Mouse (Mus musculus): ENCODE data around the gene Pitpnc1.

DNA sequence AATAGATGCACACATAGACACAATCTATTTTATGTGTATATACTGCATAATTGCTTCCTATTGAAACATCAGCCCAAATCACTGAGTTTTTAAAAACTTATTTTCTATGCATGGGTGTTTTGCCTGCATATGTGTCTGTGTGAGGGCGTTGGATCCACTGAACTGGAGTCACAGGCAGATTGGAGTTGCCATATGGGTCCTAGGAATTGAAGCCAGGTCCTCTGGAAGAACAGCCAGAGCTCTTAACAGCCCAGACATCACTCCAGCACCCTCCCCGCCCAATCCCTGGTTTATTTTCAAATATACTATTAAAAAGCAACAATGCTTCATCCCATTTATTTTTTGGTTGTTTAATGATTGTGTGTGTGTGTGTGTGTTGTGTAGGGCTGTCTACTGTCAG is 139.1 kb downstream of the Pitpnc1 start:
- TF ChIP-seq MYOD1 (IDR thresholded peaks at IDR 0.05; ENCODE audit: control insufficient read depth in 1 of 3, insufficient read length in 2 of 3, low read depth in 2 of 3): no peak
- no peak for TF ChIP-seq CEBPB (IDR thresholded peaks at IDR 0.05; ENCODE audit: insufficient read depth, poor library complexity, severe bottlenecking)
- TF ChIP-seq MYOG (IDR thresholded peaks at IDR 0.05; ENCODE audit: control insufficient read depth in 1 of 3, insufficient read depth in 1 of 3, insufficient read length in 2 of 3, low read depth in 2 of 3): no peak
- no peak for TF ChIP-seq MAX (IDR thresholded peaks at IDR 0.05; ENCODE audit: low read depth)
